Mouse (Mus musculus) G1E (cell line): Measurements from ENCODE around the gene Cacna1c.

Source experiments
- CTCF ChIP-seq: IDR thresholded peaks from 2 replicates; pipeline ENCODE4 v1.5.1; 2012; ENCODE audit warnings: low read depth, low read length, inconsistent platforms, mixed read lengths
- GATA1 ChIP-seq: IDR thresholded peaks from 2 replicates; pipeline ENCODE4 v1.6.1; 2012; ENCODE audit warnings: borderline replicate concordance, low read length, inconsistent platforms, mixed read lengths
- GATA2 ChIP-seq: IDR thresholded peaks from 2 replicates; pipeline ENCODE4 v1.6.1; 2012; ENCODE audit warnings: low read depth, low read length, inconsistent platforms, borderline replicate concordance
- TAL1 ChIP-seq: conservative IDR thresholded peaks from 2 replicates; pipeline ENCODE4 v1.6.1; 2012; ENCODE audit warnings: low read depth, low read length, inconsistent platforms, mixed read lengths

- TF ChIP-seq CTCF: no peak
- no peak for TF ChIP-seq GATA1
- no peak for TF ChIP-seq TAL1
- TF ChIP-seq GATA2: no peak
Observed at GRCm38 (mm10) chr6:119070351-119070750, 125.9 kb downstream of the Cacna1c start.
